Mouse (Mus musculus) embryo, embryonic 11.5 days (tissue): Measurements from ENCODE around the gene Zranb3.
"Not testable (repeated sequence)": the region's sequence is repeated elsewhere in the genome, so short reads cannot be mapped to it uniquely, and the experiment has no call there.

ENCODE experiments used
- DNase-seq: peaks from one replicate; pipeline ENCODE4 v3.0.0-alpha.2; 2012; ENCODE audit warnings: low read depth, low spot score

Zranb3 gene

DNA sequence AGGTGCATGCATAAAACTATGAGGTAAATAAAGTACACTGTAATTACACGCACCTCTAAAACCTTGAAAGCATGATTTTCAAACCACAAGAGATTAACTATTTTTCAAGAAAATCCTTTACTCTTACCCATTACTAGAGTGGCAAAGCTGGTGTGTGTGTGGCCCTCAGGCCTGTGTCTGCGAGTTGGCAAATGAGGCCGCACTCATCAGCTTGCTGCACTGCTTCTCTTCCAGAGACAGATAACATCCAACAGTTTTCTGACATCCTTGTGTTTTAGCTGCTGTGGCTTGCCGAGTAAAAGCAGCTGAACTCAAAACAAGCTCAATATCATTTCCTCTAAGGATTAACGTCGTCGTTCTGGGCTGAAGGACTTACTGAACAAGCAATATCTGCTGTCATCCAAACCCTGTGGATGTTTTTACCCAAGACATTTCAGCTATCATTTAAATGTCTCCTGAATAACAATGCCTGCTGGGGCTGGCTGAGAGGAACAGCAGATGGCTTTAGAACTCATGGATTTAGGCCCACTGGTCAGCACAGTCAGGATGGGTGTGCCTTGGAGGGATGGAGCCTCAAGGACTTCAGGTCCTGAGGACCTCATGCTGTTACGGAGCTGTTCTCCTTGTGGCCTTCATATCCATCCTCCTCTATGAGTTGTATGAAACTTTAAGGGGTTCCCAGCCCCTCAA, 42.0 kb downstream of the Zranb3 start:
- DNase-seq = no peak

GRCm38 (mm10) chr1:128058625-128059024, 44.2 kb downstream of the Zranb3 start:
- DNase-seq = no peak

DNA sequence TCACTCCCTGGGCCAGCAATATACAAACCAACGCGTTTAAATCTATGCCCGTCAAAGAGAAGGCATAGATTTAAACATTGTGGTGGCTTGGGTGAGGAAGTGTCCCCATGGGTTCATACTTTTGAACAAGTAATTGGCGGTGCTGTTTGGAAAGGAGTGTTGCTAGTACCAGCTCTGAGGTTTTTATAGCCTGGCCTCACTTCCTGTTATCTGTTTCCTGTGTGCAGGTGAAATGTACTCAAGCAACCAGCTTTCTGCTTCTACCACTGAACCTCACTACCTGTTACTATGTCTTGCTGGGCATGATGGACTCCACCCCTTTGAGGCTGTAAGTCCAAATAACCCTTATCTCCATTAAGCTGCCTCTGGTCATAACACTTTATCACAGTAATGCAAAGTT, 45.6 kb downstream of the Zranb3 start:
- no peak for DNase-seq

GRCm38 (mm10) chr1:128046920-128047319, 55.9 kb downstream of the Zranb3 start:
- no peak for DNase-seq

GRCm38 (mm10) chr1:128046455-128046854, 56.4 kb downstream of the Zranb3 start:
- DNase-seq = no peak

DNA sequence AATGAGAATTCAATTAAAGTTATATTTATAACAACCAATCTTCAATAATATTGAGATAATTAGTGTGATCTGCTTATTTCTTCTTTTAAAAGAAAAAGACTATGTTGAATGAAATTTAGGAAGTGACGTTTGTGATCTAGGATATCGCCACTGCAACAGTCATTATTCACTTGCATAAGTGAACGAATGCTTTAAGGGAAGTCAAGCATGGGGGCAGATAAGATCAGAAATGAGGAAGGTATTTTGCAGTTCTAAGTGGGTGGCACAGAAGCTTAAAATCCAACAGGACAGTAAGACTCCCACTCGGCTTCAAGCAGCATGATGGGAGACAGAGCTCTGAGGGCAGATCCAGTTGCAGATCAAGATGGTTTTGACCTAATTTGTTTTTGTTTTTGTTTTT, 58.7 kb downstream of the Zranb3 start:
- DNase-seq = no peak

DNA sequence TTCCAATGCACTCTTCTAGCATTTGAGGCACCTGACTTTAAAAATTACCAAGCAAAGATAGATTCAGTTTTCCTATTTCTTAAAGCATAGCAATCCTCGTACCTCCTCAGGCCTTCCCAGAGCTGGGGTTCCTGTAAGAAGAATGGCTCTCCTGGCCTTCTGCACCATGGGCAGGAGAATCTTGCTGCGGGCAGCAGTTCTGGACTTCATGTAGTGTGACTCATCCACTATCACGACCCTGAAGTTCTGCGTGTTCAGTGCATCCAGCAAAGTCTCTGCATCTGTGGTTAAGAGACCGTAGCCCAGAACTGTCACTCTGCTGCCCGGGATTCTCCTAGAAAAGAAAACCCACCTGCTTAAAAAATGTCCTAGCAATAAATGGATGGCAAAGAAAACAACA, 66.6 kb downstream of the Zranb3 start:
- no peak for DNase-seq

DNA sequence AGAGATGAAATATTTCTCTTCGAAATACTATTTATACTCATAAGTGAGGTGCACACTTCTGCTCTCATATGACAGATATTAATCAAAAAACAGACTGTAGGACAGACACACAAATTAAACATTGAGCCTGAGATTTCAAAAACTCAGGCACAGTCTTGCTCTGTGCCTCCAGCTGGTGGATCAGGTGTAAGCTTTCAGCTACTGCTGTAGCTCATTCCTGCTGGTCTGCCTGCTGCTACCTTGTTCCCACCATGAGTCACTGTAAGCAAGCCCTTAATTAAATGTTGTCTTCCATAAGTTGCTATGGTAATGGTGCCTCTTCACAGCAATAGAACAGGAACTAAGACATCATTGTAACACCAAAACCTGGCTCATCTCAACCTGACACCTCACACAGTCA, 70.7 kb downstream of the Zranb3 start:
- DNase-seq = no peak

DNA sequence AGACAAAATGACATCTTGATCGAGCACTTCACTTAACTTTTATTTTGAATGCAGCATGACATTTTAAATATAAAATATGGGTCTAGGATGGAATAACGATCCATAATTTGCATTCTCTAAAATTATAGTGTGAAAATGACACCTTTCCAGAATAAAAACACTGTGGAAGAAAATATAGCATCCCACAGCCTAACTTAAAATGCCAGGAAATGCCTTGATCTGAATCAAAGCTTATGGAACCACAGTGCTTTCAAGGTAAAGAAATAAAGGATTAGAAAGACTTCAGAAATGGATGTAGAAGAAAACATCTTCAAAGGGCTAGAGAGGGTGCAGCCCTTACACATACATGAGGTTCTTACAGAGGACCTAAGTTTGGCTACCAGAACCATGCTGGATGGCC, 71.3 kb downstream of the Zranb3 start:
- DNase-seq = no peak

DNA sequence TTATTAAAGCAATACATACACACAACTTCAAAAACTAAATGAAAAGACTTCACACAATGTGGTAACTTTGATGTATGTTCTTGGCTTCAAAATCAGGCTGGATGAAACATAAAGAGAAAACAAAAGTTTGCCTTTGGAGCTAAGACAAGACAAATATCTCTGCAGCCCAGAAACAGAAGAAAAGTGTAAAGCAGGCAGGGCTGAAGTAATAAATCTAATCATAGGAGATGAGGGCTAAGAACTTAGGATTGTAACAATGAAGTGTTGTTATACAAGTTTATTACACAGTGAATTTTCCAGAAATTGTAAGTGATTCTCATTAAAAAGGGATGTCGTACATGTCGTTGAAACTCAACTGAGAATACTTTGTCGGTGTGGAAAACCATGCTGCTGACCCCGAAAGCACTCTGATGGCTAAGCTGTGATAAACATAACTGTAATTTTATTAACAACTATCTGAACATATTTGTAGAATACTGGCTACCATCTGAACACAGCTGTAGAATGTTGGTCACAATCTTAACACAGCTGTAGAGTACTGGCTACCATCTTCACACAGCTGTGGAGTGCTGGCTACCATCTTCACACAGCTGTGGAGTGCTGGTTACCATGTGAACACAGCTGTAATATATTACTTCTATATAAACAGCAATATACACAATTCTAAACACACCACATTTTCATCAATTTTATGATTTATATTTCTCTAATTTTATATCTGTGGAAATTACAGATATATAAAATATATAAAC, 78.3 kb downstream of the Zranb3 start:
- no peak for DNase-seq

DNA sequence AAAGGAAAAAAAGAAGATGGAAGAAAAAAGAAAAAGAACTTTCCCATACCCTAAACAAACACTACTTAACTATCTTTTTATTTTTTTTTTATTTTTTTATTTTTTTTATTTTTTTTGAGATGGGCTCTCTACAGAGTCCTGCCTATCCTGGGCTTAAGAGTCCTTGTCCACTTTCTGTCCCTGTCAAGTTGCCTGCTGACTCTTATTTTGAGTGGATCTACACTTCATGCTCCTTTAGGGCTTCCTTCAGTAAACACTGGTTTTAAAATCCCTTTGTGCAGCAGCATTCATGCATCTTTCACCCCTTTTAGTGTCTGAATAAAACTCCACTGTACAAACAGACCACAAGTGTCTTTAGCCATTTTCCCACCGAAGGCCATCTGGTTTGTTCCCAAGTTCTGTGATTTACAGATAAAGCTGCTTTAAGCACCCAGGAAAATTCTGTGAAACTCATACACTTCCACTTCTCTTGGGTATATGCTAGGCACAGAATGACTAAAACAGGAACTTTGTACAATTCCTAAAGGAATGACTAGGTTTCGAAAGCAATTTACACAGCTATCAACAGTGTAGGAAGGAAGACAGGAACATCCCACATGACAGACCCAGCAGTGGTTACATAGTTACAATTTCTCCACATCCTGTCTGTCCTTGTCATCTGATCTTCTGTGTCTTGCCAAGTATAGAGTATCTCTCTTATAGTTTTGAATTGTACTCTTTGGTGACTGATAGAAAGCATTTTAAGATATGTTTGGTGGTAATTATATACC, 82.7 kb downstream of the Zranb3 start:
- DNase-seq = no peak

GRCm38 (mm10) chr1:128016035-128016492, 86.8 kb downstream of the Zranb3 start:
- DNase-seq = no peak

DNA sequence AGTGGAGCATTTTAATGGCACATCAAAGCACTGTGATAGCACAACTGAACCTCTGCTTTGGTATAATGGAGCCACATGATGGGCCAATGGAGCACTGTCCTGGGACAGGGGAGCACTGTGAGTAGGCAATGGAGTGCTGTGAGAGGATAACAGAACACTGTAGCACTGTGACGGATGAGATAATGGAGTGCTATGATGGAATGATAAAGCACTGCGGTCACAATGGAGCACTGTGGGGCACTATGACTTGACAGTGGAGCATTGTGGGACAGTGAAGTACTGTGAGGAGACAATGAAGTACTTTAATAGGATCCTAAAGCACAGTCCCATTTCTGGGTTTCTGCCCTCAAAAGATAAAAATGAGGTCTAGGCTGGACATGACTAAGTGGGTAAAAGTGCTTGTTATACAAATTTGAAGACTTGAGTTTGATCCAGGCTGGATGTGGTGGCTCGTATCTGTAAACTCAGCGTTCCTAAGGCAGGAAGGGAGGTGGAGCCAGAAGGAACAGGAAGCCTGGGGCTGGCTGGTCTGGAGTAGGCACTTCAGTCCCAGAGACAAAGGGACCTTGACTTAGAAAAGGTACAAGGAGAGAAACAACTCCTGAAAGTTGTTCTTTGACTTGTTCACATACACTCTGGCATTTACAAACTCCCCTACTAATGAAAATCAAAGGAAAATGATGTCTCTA, 89.0 kb downstream of the Zranb3 start:
- no peak for DNase-seq

DNA sequence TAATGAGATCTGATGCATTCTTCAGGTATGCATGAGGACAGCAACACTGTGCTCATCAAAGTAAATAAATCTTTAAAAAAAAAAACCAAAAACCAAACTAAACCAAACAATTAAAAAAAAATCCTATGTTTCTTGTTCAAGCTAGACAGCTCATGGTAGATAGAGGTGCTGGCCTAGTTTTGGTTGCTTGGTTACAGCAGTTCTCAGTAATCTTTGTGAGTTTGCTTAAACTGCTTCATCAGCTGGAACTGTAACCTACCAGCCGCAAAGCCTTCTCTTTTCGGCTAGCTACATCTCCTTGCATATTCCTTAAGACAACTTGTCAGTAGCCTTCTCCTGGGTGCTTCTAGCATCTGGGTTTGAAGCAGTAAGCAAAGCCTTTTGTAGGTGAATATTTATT, 93.1 kb downstream of the Zranb3 start:
- no peak for DNase-seq

DNA sequence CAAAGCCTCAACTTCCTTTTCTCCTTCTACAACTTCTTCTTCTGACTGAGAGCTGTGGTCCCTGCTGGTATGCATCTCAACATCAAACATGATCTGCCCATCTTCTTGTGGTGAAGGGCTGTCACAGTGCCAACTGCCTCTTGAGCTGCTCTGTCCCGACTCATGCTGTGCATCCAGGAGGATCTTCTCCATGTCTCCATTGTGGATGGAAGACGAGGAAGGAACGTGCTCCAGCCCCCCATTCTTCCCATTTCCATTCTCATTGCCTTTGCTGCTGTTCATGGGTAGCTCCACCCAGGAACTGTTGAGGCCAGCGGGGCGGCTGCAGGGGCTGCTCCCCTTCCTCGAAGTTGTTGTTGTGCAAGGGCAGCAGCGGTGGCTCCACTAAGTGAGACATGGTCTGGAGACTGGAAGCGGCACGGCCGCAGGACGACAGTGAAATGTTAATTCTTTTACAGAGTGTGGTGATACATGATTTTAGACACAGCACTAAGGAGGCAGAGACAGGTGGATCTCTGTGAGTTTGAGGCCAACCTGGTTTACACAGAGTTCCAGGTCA, 96.7 kb downstream of the Zranb3 start:
- not testable (repeated sequence) for DNase-seq

DNA sequence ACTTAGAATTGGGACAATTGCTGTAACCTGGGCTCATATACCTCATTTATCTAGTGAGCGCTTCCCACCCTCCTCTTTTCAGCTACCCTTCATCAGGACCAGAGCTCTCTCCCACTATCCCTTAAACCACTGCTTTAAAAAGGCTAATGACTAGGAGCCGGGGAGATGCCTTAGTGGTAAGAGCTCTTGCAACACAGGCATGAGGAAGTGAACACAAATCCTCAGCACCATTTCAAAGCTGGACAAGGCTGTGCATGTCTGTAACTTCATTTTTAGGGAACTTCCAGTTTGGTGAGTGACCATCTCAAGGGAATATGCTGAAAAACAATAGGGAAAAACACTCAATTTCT, 98.5 kb downstream of the Zranb3 start:
- no peak for DNase-seq

- DNase-seq = no peak
Measured at GRCm38 (mm10) chr1:128003712-128004370, 99.0 kb downstream of the Zranb3 start.

DNA sequence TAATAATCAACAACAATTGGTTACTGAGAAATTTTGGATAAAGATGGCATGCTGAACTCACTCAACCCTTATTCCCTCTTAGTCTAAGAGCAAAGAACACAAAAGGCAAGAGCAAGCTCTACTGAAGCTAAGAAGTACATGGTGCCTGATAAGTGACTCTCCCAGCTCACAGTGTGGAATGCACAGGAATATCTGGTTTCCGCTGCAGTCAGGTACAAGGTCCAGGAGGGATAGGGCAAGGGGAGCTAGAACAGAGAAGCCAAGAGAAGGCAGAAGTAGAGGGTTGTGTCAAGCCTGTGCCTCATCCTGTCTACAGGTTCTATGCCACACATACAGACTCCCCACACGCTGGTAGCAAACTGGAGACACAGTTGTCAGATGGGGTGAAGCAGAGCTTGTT, 100.7 kb downstream of the Zranb3 start:
- DNase-seq = no peak

GRCm38 (mm10) chr1:128000931-128001330, 101.9 kb downstream of the Zranb3 start:
- not testable (repeated sequence) for DNase-seq

DNA sequence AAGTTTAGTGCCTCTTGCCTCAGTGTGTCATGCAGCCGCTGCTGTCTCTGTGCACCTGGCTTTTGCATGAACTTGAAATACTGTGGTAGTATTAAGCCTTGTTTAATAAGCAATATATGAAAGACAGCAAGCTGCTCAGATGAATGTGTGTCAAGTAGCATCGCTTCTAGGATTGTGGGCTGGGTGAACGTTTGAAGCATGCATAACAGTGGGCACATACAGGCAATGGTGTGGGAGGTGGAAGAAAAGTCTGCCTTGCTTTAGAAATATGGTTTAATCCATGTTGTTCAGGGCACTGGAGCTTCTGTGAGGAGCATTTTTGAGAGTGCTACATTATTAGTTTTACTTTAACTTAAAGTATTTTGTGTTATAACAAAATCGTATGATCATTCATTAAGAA, 109.0 kb downstream of the Zranb3 start:
- DNase-seq = no peak
